Mouse (Mus musculus): ENCODE results near the gene Cacna2d2. TPM values are rescaled to one million over a fixed set of nuclear protein-coding genes. Genes with fewer than 3 reads are reported as not detected.
"Not testable (repeated sequence)": the region's sequence is repeated elsewhere in the genome, so short reads cannot be mapped to it uniquely, and the experiment has no call there.

The Cacna2d2 gene
- polyA plus RNA-seq, 1 experiment from 2014 or later, result 1.1 TPM

DNA sequence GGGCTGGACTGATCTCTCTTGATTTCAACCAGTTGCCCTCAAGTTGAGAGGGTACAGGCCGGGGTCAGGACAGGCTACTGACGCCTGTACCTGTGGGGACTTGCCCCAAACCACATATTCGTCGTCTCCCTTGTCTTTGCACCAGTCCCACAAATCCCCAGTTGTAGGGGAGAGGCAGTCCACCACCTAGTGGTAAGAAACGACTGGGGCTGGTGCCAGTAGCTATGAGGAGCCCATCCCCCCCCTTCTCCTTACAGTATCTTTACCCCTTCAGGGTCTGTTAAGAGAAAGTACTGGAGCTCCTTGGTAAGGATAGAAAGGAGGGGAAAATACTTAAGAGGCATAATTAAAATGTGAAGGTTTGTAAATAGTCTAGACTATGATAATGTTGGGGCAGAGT, 166.1 kb downstream of the Cacna2d2 start:
- not testable (repeated sequence) for H3K9me3 ChIP-seq; H3K4me3 ChIP-seq; H3K9ac ChIP-seq; ATAC-seq (ENCODE audit: insufficient number of reproducible peaks, insufficient read depth, low FRiP score, low TSS enrichment); H3K4me2 ChIP-seq (replicated peaks); H3K27me3 ChIP-seq
- H3K27ac ChIP-seq, result peak overlapping the region; percentile 64; the same call in 1 of the 2 replicates
- H3K36me3 ChIP-seq, result peaks cover 33% of the 10 kb centered on the region
- peaks cover 35% of the 10 kb centered on the region for H3K4me1 ChIP-seq
- WGBS, result 43% methylated on average over 5 of the region's 5 CpGs

DNA sequence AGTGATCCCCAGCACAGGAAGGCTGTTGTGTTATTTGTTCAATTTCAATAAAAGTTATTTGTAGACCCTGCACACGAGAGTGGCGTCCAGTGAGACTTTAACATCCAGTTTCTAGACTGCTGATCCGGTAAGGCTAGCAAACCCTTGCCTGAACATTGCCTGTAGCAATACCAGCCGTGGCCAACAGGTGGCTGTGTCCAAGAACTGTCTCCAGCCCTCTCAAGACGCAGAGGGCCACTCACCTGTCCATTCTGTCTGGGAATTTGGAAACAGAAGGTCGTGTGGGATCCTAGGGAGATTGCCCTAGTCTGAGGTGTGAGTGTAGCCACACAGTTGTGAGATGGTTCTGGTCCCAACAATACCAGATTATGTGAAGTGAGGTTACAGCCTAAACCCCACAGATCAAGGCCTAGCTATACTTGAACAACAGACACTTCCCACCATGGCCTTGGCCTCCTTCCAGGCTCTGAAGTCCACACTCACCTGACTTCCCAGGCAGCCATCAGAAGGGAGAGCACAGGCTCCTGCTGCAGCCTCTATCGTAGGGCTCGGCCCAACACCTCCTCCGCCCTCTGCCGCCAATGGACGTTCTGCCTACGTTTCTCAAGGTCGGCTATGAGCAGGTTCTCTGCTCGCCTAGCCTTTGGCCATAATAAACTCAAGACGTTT, 166.8 kb downstream of the Cacna2d2 start:
- ATAC-seq (ENCODE audit: insufficient number of reproducible peaks, insufficient read depth, low FRiP score, low TSS enrichment), result no peak
- 59% methylated on average over 15 of the region's 15 CpGs for WGBS
- Histone ChIP-seq H3K9me3 (no peaks in the 10 kb centered on the region), H3K4me2 (replicated peaks) (no peak overlapping the region), H3K36me3 (peaks cover 33% of the 10 kb centered on the region), H3K27ac (peak overlapping the region; percentile 64), H3K9ac (0 out of 2 replicates have a peak overlapping the region, but pooled peaks have one; percentile 3), H3K4me3 (no peak overlapping the region), H3K4me1 (peaks cover 42% of the 10 kb centered on the region), H3K27me3 (no peaks in the 10 kb centered on the region)

DNA sequence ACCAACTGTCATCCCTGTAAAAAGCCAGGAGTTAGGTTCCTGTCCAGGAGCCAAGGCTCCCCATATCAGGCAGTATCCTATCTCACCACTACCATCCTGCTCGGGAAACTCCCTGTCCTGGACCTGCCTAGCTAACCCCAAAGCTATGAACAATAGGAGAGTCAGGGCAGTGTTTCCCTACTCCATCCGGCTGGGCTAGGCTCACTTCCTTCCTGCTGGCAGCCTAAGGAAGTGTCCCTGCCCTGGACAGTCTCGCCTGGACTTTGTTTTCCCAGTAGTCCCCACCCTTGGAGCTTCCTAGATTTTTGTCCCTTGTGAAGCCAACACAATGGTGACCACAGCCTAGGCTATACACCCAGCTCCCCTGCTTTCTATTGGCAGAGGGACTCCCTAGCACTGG, 167.4 kb downstream of the Cacna2d2 start:
- Histone ChIP-seq H3K9ac (no peak overlapping the region), H3K36me3 (peaks cover 33% of the 10 kb centered on the region), H3K4me3 (no peak overlapping the region), H3K27ac (peak overlapping the region; percentile 64; the same call in 1 of the 2 replicates), H3K4me2 (replicated peaks) (0 out of 2 replicates have a peak overlapping the region, but pooled peaks have one; percentile 86), H3K9me3 (no peaks in the 10 kb centered on the region), H3K4me1 (peaks cover 47% of the 10 kb centered on the region), H3K27me3 (no peaks in the 10 kb centered on the region)
- 57% methylated on average over 3 of the region's 3 CpGs for WGBS
- ATAC-seq (ENCODE audit: insufficient number of reproducible peaks, insufficient read depth, low FRiP score, low TSS enrichment), result no peak

DNA sequence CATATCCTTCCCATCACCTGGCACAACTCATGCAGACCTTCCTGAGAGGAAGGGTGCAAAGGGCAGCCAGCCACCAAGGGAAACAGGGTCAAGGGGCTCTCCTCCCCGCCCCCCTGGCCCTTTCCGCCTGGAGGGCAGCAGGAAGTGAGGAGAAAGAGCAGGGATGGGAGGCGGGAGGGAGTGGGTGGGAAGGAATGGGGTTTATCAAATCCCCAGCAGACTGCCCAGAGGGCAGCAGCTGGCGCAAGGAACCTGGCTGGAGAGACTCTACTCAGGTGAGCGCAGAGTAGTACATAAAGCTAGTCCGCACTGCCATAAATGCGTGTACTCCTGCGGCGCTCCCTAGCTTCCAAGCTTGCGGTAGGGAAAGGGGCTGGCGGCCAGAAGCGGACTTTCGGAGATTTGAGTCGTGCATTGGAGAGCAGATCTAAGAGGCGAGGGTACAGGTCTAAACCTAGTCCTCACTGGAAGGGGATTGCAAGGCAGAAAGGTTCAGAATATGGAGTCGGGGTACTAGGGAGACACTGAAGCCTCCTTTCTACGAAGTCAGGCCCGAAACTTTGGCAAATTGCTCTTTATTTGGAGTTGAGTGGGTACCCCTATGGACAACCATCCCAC, 168.4 kb downstream of the Cacna2d2 start, which contains the start of gene Hyal2:
TSS of gene Hyal2 (plus strand) at position 244 of the 618 bp plus-strand sequence.
- Histone ChIP-seq H3K27me3 (no peaks in the 10 kb centered on the region), H3K9ac (peak within 1 kb of the TSS; percentile 84), H3K4me2 (replicated peaks) (peak within 1 kb of the TSS; percentile 86), H3K4me1 (peaks cover 42% of the 10 kb centered on the region), H3K9me3 (no peaks in the 10 kb centered on the region), H3K27ac (peak within 1 kb of the TSS; percentile 88), H3K4me3 (peak within 1 kb of the TSS; percentile 89), H3K36me3 (peaks cover 38% of the 10 kb centered on the region)
- 7% methylated on average over 18 of the region's 18 CpGs for WGBS
- ATAC-seq (ENCODE audit: insufficient number of reproducible peaks, insufficient read depth, low FRiP score, low TSS enrichment), result no peak

DNA sequence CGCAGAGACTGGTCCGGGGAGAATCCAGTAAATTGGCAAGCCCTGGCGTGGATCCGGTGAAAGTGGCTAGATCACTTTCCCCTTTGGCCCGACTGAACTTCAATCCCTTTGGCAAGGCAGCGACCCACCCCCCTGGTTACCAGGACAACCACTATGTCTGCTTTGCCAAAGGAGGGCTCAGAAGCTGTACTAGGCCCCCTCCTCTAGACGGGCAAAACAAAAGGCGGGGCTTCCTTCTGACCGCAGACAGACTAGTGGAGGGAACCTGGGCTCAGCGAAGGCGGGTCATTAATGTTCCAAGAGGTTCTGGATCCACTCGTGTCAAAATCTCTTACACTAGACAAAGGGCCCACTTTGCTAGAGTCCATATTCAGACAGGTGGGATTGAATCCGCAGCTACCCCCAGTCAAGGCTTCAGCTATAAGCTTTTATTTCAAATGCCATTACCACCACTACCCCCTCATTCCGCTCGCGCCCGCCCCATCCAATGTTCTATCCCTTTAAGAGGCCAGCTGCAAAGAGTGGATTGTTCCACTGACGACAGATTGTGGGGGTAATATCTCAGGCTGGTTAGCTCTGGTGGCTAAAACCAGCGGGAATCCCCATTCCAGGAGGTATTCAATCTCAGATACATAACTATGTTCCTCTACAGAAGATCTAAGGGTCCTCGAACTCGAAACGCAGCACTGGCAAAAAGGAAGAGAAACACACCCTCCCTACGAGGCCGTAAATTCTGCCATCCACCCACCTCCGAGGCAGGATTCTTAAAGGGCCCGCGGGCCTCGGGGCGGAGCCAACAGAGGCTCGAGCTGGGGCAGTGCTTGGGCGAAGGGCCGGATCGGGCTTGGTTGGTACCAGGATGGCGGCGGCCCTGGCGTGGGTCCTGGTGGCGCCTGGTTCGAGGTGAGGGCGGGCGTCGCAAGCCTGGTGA, 169.2 kb downstream of the Cacna2d2 start:
- under 1% methylated on average over 41 of the region's 41 CpGs for WGBS
- Histone ChIP-seq H3K27me3 (no peaks in the 10 kb centered on the region), H3K4me2 (replicated peaks) (peak overlapping the region; percentile 86), H3K4me3 (peak overlapping the region; percentile 89), H3K4me1 (peaks cover 40% of the 10 kb centered on the region), H3K9ac (peak overlapping the region; percentile 84), H3K9me3 (no peaks in the 10 kb centered on the region), H3K36me3 (peaks cover 46% of the 10 kb centered on the region), H3K27ac (peak overlapping the region; percentile 88)
- ATAC-seq (ENCODE audit: insufficient number of reproducible peaks, insufficient read depth, low FRiP score, low TSS enrichment), result peak; percentile 83

DNA sequence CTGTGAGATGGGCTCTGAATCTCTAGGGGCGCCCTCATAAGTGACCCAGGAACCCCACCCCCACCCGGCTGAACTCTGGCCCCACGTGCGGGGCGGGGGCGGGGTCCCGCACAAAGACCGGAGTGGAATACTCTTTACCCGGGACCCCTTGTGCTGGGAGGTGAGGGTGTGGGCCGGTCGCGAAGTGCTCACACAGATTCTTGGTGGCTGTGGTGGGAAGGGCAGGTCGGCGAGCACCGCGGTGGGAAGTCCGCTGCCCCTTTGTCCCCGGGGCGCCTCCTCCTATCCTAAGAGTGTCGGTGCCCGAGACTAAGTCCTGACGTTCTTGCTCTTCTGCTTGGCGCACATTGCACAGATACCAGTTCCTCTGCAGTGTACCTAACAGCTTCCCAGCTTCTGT, 169.9 kb downstream of the Cacna2d2 start:
- Histone ChIP-seq H3K27me3 (no peaks in the 10 kb centered on the region), H3K4me1 (peaks cover 33% of the 10 kb centered on the region), H3K9ac (peak overlapping the region; percentile 84), H3K27ac (peak overlapping the region; percentile 88), H3K36me3 (peaks cover 50% of the 10 kb centered on the region), H3K4me2 (replicated peaks) (peak overlapping the region; percentile 86), H3K9me3 (no peaks in the 10 kb centered on the region), H3K4me3 (peak overlapping the region; percentile 89)
- peak; percentile 1; the same call in 1 of the 2 replicates for ATAC-seq (ENCODE audit: insufficient number of reproducible peaks, insufficient read depth, low FRiP score, low TSS enrichment)
- WGBS, result 0% methylated on average over 23 of the region's 23 CpGs

DNA sequence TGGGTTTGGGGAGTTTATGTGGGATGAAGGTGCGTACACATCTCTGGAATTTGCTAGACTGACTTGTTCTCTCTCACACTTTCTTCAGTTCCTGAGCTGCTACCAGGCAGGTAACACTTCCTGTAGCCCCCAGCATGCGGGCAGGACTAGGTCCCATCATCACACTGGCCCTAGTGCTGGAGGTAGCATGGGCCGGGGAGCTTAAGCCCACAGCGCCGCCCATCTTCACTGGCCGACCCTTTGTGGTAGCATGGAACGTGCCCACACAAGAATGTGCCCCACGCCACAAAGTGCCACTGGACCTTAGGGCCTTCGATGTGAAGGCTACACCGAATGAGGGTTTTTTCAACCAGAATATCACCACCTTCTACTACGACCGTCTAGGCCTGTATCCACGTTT, 170.6 kb downstream of the Cacna2d2 start:
- WGBS, result 47% methylated on average over 13 of the region's 13 CpGs
- H3K4me3 ChIP-seq, result peak overlapping the region; percentile 89
- no peak for ATAC-seq (ENCODE audit: insufficient number of reproducible peaks, insufficient read depth, low FRiP score, low TSS enrichment)
- peaks cover 32% of the 10 kb centered on the region for H3K4me1 ChIP-seq
- peak overlapping the region; percentile 88 for H3K27ac ChIP-seq
- no peaks in the 10 kb centered on the region for H3K9me3 ChIP-seq
- H3K9ac ChIP-seq, result peak overlapping the region; percentile 84
- H3K27me3 ChIP-seq, result no peaks in the 10 kb centered on the region
- H3K36me3 ChIP-seq, result peaks cover 53% of the 10 kb centered on the region
- H3K4me2 ChIP-seq (replicated peaks), result peak overlapping the region; percentile 86

DNA sequence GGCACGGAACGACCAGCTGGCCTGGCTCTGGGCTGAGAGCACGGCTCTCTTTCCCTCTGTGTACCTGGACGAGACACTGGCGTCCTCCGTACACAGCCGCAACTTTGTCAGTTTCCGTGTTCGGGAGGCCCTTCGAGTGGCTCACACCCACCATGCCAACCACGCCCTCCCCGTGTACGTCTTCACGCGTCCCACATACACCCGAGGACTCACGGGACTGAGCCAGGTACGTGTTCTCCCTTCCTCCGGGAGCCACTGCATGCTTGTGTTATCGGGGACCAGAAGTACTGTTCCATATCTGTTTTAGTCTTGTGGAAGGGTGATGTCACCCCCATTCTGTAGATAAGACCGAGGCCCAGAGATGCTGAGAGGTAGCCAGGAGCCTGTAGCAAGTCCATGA, 171.4 kb downstream of the Cacna2d2 start:
- H3K9ac ChIP-seq, result peak overlapping the region; percentile 84

DNA sequence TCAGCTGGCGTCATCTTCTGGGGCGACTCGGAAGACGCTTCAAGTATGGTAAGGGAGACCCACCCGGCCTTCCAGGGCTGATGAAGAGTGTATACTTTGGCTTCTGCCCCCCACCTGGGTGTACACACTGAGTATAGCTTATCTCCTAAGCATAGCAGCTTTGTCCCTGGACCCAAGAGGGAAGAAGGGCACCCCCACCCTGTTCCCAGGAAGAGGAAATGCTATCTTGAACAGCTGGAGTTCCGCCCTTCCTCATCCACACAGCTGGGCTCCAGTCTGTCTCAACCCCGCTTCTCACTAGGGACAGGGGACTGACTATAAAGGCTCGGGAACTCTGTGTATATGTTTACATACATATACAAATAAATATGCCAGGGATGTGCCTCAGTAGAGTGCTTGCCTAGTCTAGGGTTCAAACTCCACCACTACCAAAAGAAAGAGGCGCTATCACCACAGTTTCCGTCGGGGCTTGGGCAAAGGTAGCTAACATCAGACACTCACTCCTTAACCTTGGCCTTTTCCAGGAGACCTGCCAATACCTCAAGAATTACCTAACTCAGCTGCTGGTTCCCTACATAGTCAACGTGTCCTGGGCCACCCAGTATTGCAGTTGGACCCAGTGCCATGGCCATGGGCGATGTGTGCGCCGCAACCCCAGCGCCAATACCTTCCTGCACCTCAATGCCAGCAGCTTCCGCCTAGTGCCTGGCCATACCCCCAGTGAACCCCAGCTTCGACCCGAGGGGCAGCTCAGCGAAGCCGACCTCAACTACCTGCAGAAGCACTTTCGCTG, 172.3 kb downstream of the Cacna2d2 start:
- no peak overlapping the region for H3K4me3 ChIP-seq
- WGBS, result 95% methylated on average over 22 of the region's 22 CpGs
- no peak overlapping the region for H3K27ac ChIP-seq
- peaks cover 40% of the 10 kb centered on the region for H3K4me1 ChIP-seq
- peak overlapping the region; percentile 84; the same call in 1 of the 2 replicates for H3K9ac ChIP-seq
- H3K27me3 ChIP-seq, result no peaks in the 10 kb centered on the region
- no peak for ATAC-seq (ENCODE audit: insufficient number of reproducible peaks, insufficient read depth, low FRiP score, low TSS enrichment)
- H3K9me3 ChIP-seq, result no peaks in the 10 kb centered on the region
- H3K4me2 ChIP-seq (replicated peaks), result peak overlapping the region; percentile 86
- peaks cover 44% of the 10 kb centered on the region for H3K36me3 ChIP-seq

More for the DNA sequence above, 171.4 kb downstream of the Cacna2d2 start:
- peaks cover 47% of the 10 kb centered on the region for H3K36me3 ChIP-seq
- H3K4me1 ChIP-seq, result peaks cover 32% of the 10 kb centered on the region
- no peaks in the 10 kb centered on the region for H3K27me3 ChIP-seq
- H3K4me2 ChIP-seq (replicated peaks), result peak overlapping the region; percentile 86
- no peak overlapping the region for H3K27ac ChIP-seq
- H3K4me3 ChIP-seq, result peak overlapping the region; percentile 89
- H3K9me3 ChIP-seq, result no peaks in the 10 kb centered on the region
- WGBS, result 92% methylated on average over 21 of the region's 21 CpGs
- ATAC-seq (ENCODE audit: insufficient number of reproducible peaks, insufficient read depth, low FRiP score, low TSS enrichment), result no peak

DNA sequence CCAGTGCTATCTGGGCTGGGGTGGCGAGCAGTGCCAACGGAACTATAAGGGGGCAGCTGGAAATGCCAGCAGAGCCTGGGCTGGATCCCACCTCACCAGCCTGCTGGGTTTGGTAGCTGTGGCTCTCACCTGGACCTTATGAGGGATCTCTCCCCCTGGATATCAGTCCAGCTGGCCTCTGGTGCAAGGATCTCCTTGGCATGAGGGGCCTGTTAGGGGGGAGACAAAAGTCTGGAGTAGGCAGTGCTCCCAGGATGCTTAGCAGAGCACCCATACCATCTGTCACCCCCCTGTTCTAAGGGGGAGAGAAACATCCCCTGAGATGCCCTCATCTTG, 172.9 kb downstream of the Cacna2d2 start:
- Histone ChIP-seq H3K9ac (no peak overlapping the region), H3K9me3 (no peaks in the 10 kb centered on the region), H3K36me3 (peaks cover 44% of the 10 kb centered on the region), H3K4me1 (peaks cover 40% of the 10 kb centered on the region), H3K4me2 (replicated peaks) (no peak overlapping the region), H3K27me3 (no peaks in the 10 kb centered on the region), H3K4me3 (no peak overlapping the region), H3K27ac (no peak overlapping the region)
- no peak for ATAC-seq (ENCODE audit: insufficient number of reproducible peaks, insufficient read depth, low FRiP score, low TSS enrichment)
- WGBS, result 97% methylated on average over 2 of the region's 2 CpGs

DNA sequence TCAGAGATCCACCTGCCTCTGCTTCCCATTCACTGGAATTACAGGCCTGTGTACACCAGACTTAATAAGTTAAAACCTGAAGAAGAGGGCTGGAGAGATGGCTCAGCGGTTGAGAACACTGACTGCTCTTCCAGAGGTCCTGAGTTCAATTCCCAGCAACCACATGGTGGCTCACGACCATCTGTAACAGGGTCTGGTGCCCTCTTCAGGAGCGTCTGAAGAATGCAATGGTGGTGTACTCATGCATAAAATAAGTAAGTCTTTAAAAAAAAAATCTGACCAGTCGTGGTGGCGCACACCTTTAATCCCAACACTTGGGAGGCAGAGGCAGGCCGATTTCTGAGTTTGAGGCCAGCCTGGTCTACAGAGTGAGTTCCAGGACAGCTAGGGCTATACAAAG, 174.4 kb downstream of the Cacna2d2 start:
- H3K4me2 ChIP-seq (replicated peaks); H3K9ac ChIP-seq; ATAC-seq (ENCODE audit: insufficient number of reproducible peaks, insufficient read depth, low FRiP score, low TSS enrichment); H3K9me3 ChIP-seq; H3K27ac ChIP-seq; H3K4me3 ChIP-seq; H3K27me3 ChIP-seq: not testable (repeated sequence)
- Histone ChIP-seq H3K4me1 (peaks cover 41% of the 10 kb centered on the region), H3K36me3 (peaks cover 44% of the 10 kb centered on the region)
- WGBS, result 87% methylated on average over 6 of the region's 6 CpGs
